Mouse (Mus musculus) liver, adult 2 months (tissue): ENCODE results near the gene Cenpp.

Experiments used
- CTCF ChIP-seq: fragments of 200-500 bp; IDR thresholded peaks from 2 replicates; pipeline ENCODE4 v1.5.1; 2011; ENCODE audit warnings: low read depth, low read length, control low read depth
- POLR2A ChIP-seq: fragments of 200-500 bp; IDR thresholded peaks from 2 replicates; pipeline ENCODE4 v1.6.1; 2011; ENCODE audit warnings: low read length, control low read depth; ENCODE audit not compliant: insufficient read depth; ENCODE audit errors: extremely low read depth

DNA sequence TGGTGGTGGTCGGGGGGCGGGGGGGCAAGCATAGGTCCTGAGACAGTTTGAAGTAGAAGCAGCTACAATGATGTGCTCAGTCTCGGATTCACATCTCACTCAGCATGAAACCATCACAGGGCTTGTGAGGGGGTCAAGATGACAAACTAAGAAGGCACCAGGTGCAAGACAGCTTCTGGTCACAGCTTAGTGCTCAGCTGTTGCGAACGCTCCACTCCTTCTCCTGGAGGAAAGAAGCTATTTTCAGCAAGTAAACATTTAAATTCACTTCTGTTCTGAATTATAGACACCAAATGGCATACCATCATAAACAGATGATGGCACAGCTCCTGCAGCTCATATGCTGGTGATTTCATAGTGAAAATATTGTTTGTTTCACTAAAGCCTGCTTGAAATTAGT lies 167.2 kb downstream of the Cenpp start:
- no peak for TF ChIP-seq POLR2A
- TF ChIP-seq CTCF: no peak
